18 mouse cellular contexts compared by ENCODE assay signal in genomic region chr5:66568002-66568401, GRCm38 (mm10). TPM values are rescaled to one million over a fixed set of nuclear protein-coding genes. Genes with fewer than 3 reads are reported as not detected.
DNase-seq lines count a peak whose midpoint lies in the region; ATAC-seq and TF ChIP-seq lines count a peak whose summit lies in the region.
"Had no signal": no experiment of that assay in that cellular context is flagged by ENCODE, and none has a peak within 500 bp of the region (broad histone marks: within the 10 kb centered on the region; RNA-seq: fewer than 3 reads in every experiment).

No protein-coding gene starts in this region.

- DNase-seq in heart, adult 2 months: no peak
- no peak for DNase-seq in heart, postnatal 25 days (ENCODE audit: low spot score)
- DNase-seq in lung, adult 18-20 months: no peak
- no peak for DNase-seq in urinary bladder, adult 18-20 months (ENCODE audit: low spot score in 2 of 2)
- DNase-seq: adrenal gland, postnatal 25 days; cerebellum, postnatal 36 days; kidney, postnatal 10 days; layer of hippocampus, adult 9-11 months; thymus, adult 2 months had no signal

- TF ChIP-seq EP300 in heart, adult 2 months (IDR thresholded peaks at IDR 0.05; ENCODE audit: insufficient read depth, low read depth, low read length): peak; percentile 59; the same call in 1 of the 2 replicates

- no peaks in the 10 kb centered on the region for H3K9me3 ChIP-seq in lung, embryonic 16.5 days (ENCODE audit: control insufficient read depth, low read length)
- H3K9me3 ChIP-seq: embryonic facial prominence, embryonic 13.5 days; forebrain, embryonic 10.5 days had no signal

- H3K4me3 ChIP-seq in heart, adult 2 months: no peak overlapping the region
- no peak overlapping the region for H3K4me3 ChIP-seq in lung, embryonic 16.5 days (ENCODE audit: low read length)
- no peak overlapping the region for H3K4me3 ChIP-seq in brown adipose tissue, adult 24 weeks (ENCODE audit: insufficient read depth, low read depth, low read length)
- H3K4me3 ChIP-seq: embryonic facial prominence, embryonic 13.5 days; forebrain, embryonic 10.5 days; megakaryocyte, embryonic 14.5 days had no signal

- peak overlapping the region; percentile 29 for H3K27ac ChIP-seq in heart, adult 2 months
- peak overlapping the region; percentile 29 for H3K27ac ChIP-seq in lung, embryonic 16.5 days (ENCODE audit: low read length)
- H3K27ac ChIP-seq in brown adipose tissue, adult 24 weeks (replicated peaks; ENCODE audit: low read depth, low read length): peak overlapping the region; percentile 58
- H3K27ac ChIP-seq: embryonic facial prominence, embryonic 13.5 days; forebrain, embryonic 10.5 days had no signal

- no peak overlapping the region for H3K9ac ChIP-seq in heart, adult 2 months (ENCODE audit: low read depth, low read length)
- H3K9ac ChIP-seq in lung, embryonic 16.5 days (ENCODE audit: low read length): no peak overlapping the region
- H3K9ac ChIP-seq: embryonic facial prominence, embryonic 13.5 days had no signal

- H3K27me3 ChIP-seq in heart, adult 2 months (ENCODE audit: control insufficient read depth, insufficient read depth, low read length): no peaks in the 10 kb centered on the region
- H3K27me3 ChIP-seq in lung, embryonic 16.5 days (ENCODE audit: control insufficient read depth, insufficient read depth, low read depth, low read length): no peaks in the 10 kb centered on the region
- H3K27me3 ChIP-seq: embryonic facial prominence, embryonic 13.5 days had no signal

- H3K4me1 ChIP-seq in heart, adult 2 months (ENCODE audit: control insufficient read depth, insufficient read depth, low read length): peaks cover 25% of the 10 kb centered on the region
- H3K4me1 ChIP-seq in lung, embryonic 16.5 days (replicated peaks; ENCODE audit: control insufficient read depth, insufficient read depth, low read length): peaks cover 26% of the 10 kb centered on the region
- H3K4me1 ChIP-seq in brown adipose tissue, adult 24 weeks (ENCODE audit: control insufficient read depth, insufficient read depth, insufficient read length, low read length): peaks cover 39% of the 10 kb centered on the region
- H3K4me1 ChIP-seq: megakaryocyte, embryonic 14.5 days had no signal

- peaks cover 5% of the 10 kb centered on the region for H3K36me3 ChIP-seq in heart, adult 2 months (ENCODE audit: control insufficient read depth, insufficient read depth, low read length)
- H3K36me3 ChIP-seq in lung, embryonic 16.5 days (ENCODE audit: control insufficient read depth, insufficient read depth, low read length): no peaks in the 10 kb centered on the region
- H3K36me3 ChIP-seq: embryonic facial prominence, embryonic 13.5 days; forebrain, embryonic 10.5 days; G1E had no signal

- TF ChIP-seq CTCF in heart, adult 2 months (IDR thresholded peaks at IDR 0.05): no peak

- no peak overlapping the region for H3K4me2 ChIP-seq in lung, embryonic 16.5 days (ENCODE audit: low read depth, low read length)
- H3K4me2 ChIP-seq: embryonic facial prominence, embryonic 13.5 days; liver, embryonic 11.5 days had no signal

- H3K79me2 ChIP-seq in heart, adult 2 months (replicated peaks; ENCODE audit: control insufficient read depth, insufficient read depth, low read length): peaks cover 12% of the 10 kb centered on the region

- ATAC-seq in lung, embryonic 16.5 days (ENCODE audit: low read depth): peak; percentile 71
- peak; percentile 96 to 98 for ATAC-seq in hematopoietic stem cell, adult 5-6 weeks (replicated peaks in 1 of 2; ENCODE audit: insufficient read depth in 1 of 2, low FRiP score in 2 of 2, low TSS enrichment in 1 of 2, low read depth in 1 of 2, poor library complexity in 2 of 2, severe bottlenecking in 2 of 2)
- ATAC-seq: inflammation-experienced regulatory T-cells, adult 6 months had no signal

- intact Hi-C loops in heart, adult 2 months (cut with DNase I): loop anchor here (5.0 kb wide), 1 partner anchor 96 kb away; no protein-coding TSS in a partner anchor
- intact Hi-C loops in heart, postnatal 25 days (cut with DNase I): no loop called here

- WGBS in heart, adult 2 months: 25% methylated on average over 5 of the region's 5 CpGs
- WGBS in lung, embryonic 16.5 days: 46% methylated on average over 5 of the region's 5 CpGs

- TF ChIP-seq POLR2A in heart, adult 2 months (IDR thresholded peaks at IDR 0.05; ENCODE audit: insufficient read depth, low read depth, low read length): no peak

RNA-seq across cellular contexts. Expression of gene Apbb2, which starts 50.6 kb away (rescaled TPM):
- 10 to 100 TPM; 39.9 to 40.0 TPM for total RNA-seq in heart, adult 2 months (2021)
- 26.7 and 32.4 TPM in 2 replicates for polyA plus RNA-seq in heart, adult 2 months (2012; rRNA removed)
- total RNA-seq in heart, postnatal 25 days (2021): 10 to 100 TPM; 40.2 to 46.7 TPM
- polyA plus RNA-seq in lung, embryonic 16.5 days (2015; fragmentation: Nextera tagmentation; extraction: Ambion mirVana): 56.7 and 57.0 TPM in 2 replicates
- polyA plus RNA-seq in brown adipose tissue, adult 24 weeks (2012; ENCODE audit: insufficient read depth, insufficient read length, missing spikeins): 3.5 and 5.7 TPM in 2 replicates
- total RNA-seq in hematopoietic stem cell, adult 5-6 weeks (2017): 4.6 and 5.2 TPM in 2 replicates
- polyA plus RNA-seq: G1E had no signal
